Mouse (Mus musculus) embryonic fibroblast, embryonic 13.5 days (primary cell): ENCODE measurements around the gene Amotl1.

Experiments
- CTCF ChIP-seq: IDR thresholded peaks from 2 replicates; pipeline ENCODE4 v1.5.1; 2011; ENCODE audit warnings: mild to moderate bottlenecking, control low read depth, low read length, moderate library complexity, borderline replicate concordance; ENCODE audit not compliant: insufficient read depth
- POLR2A ChIP-seq: IDR thresholded peaks from 2 replicates; pipeline ENCODE4 v1.6.1; 2011; ENCODE audit warnings: low read depth, mild to moderate bottlenecking, control low read depth, low read length, moderate library complexity

- no peak for TF ChIP-seq POLR2A
- no peak for TF ChIP-seq CTCF
Measured at GRCm38 (mm10) chr9:14597429-14597828, 47.4 kb downstream of the Amotl1 start.
